Mouse (Mus musculus): Measurements from ENCODE around the gene Nme7.

DNA sequence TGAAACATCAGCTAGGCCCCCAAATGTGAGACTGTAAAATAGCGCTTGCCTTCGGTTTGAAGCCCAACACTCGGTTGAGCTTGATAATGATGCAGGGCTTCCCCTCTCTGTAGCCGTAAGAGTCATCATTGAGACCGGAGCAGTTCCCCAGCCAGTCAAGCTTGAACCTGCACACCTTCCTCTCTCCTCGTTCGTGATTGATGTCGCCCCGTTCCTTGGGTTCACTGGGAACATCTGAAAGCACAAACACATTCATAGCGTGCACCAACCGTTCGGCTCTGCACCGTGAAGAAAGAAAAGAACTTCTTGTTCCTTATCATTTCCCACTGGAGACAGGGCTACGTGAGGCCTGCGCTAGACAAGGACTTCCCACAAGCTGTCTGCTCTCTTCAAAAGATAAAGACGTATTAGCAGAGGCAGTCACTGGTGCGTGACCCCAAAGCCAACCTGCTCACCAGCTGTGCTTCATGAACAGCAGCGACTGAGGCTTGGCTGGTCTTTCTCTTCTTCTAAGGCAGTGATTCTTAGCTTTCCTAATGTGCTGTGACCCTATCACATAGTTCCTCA lies 137.6 kb downstream of the Nme7 start:
- no peak for TF ChIP-seq TAL1 (IDR thresholded peaks at IDR 0.05; ENCODE audit: low read length)
- no peak for TF ChIP-seq GATA1 (IDR thresholded peaks at IDR 0.05; ENCODE audit: low read length)
